Comparison of ENCODE assay signal across 9 mouse cellular contexts in genomic region chr2:30119641-30120051, GRCm38 (mm10). TPM values are rescaled to one million over a fixed set of nuclear protein-coding genes. Genes with fewer than 3 reads are reported as not detected.
DNase-seq lines count a peak whose midpoint lies in the region; ATAC-seq lines count a peak whose summit lies in the region.
"Had no signal": no experiment of that assay in that cellular context is flagged by ENCODE, and none has a peak within 500 bp of the region (broad histone marks: within the 10 kb centered on the region; RNA-seq: fewer than 3 reads in every experiment).

No protein-coding gene starts in this region.

- no peak overlapping the region for H3K4me3 ChIP-seq in intestine, embryonic 15.5 days (replicated peaks)
- H3K4me3 ChIP-seq: lung, embryonic 15.5 days had no signal

- H3K27ac ChIP-seq in intestine, embryonic 15.5 days: no peak overlapping the region
- H3K27ac ChIP-seq: lung, embryonic 15.5 days had no signal

- H3K27me3 ChIP-seq in intestine, embryonic 15.5 days (replicated peaks): no peaks in the 10 kb centered on the region
- H3K27me3 ChIP-seq: lung, embryonic 15.5 days had no signal

- peaks cover 8% of the 10 kb centered on the region for H3K4me1 ChIP-seq in intestine, embryonic 15.5 days (replicated peaks)

- ATAC-seq in intestine, embryonic 15.5 days: no peak

- H3K9ac ChIP-seq in intestine, embryonic 15.5 days: no peak overlapping the region
- H3K9ac ChIP-seq: lung, embryonic 15.5 days had no signal

- peak; percentile 68 to 73 for DNase-seq in B cell, adult 2 months
- peak; percentile 58 for DNase-seq in ZHBTc4 (ENCODE audit: low read depth, low spot score)
- DNase-seq in induced T-regulatory cell, adult 2 months (ENCODE audit: low read depth): peak; percentile 80
- DNase-seq in naive thymus-derived CD4-positive, alpha-beta T cell, adult 2 months (ENCODE audit: low read depth): peak; percentile 87
- DNase-seq in kidney, postnatal 10 days: no peak
- no peak for DNase-seq in cerebellum, postnatal 36 days
- DNase-seq in cerebellum, postnatal 4 days (ENCODE audit: low spot score in 2 of 2): no peak

- no peaks in the 10 kb centered on the region for H3K9me3 ChIP-seq in intestine, embryonic 15.5 days
- H3K9me3 ChIP-seq: lung, embryonic 15.5 days had no signal

- H3K36me3 ChIP-seq in intestine, embryonic 15.5 days: no peaks in the 10 kb centered on the region
- H3K36me3 ChIP-seq: lung, embryonic 15.5 days had no signal

- 54% methylated on average over 6 of the region's 6 CpGs for WGBS in intestine, embryonic 15.5 days

- H3K4me2 ChIP-seq in intestine, embryonic 15.5 days (replicated peaks): no peak overlapping the region
- H3K4me2 ChIP-seq: lung, embryonic 15.5 days had no signal

RNA-seq across cellular contexts. Expression of gene Zer1, which starts 4.7 kb away (rescaled TPM):
- polyA plus RNA-seq in intestine, embryonic 15.5 days (2015; fragmentation: Nextera tagmentation; extraction: Ambion mirVana): 5.0 and 5.6 TPM in 2 replicates

RNA-seq across cellular contexts. Expression of gene Tbc1d13, which starts 13.9 kb away (rescaled TPM):
- 7.8 and 8.2 TPM in 2 replicates for polyA plus RNA-seq in intestine, embryonic 15.5 days (2015; fragmentation: Nextera tagmentation; extraction: Ambion mirVana)

RNA-seq across cellular contexts. Expression of gene Zdhhc12, which starts 26.2 kb away (rescaled TPM):
- 59.8 and 70.4 TPM in 2 replicates for polyA plus RNA-seq in intestine, embryonic 15.5 days (2015; fragmentation: Nextera tagmentation; extraction: Ambion mirVana)

RNA-seq across cellular contexts. Expression of gene Pkn3, which starts 42.2 kb away (rescaled TPM):
- 10.6 and 11.1 TPM in 2 replicates for polyA plus RNA-seq in intestine, embryonic 15.5 days (2015; fragmentation: Nextera tagmentation; extraction: Ambion mirVana)

RNA-seq across cellular contexts. Expression of gene Endog, which starts 51.6 kb away (rescaled TPM):
- polyA plus RNA-seq in intestine, embryonic 15.5 days (2015; fragmentation: Nextera tagmentation; extraction: Ambion mirVana): 40.9 and 41.9 TPM in 2 replicates

Comparison
In these comparisons a context has a peak if more than half of its experiments do, and no peak if none do; other contexts are left out.
1. DNase-seq: peak in B cell, adult 2 months (2 of 2), ZHBTc4 (single experiment), induced T-regulatory cell, adult 2 months (single experiment) and naive thymus-derived CD4-positive, alpha-beta T cell, adult 2 months (single experiment); none in kidney, postnatal 10 days (single experiment), cerebellum, postnatal 36 days (0 of 2) and cerebellum, postnatal 4 days (0 of 2).